Mouse (Mus musculus) embryo, embryonic 11.5 days (tissue): Measurements from ENCODE around the gene Ptprj.
A peak's percentile ranks its signal among the peaks of the same experiment; 100 is the strongest.

Experiments
- DNase-seq: peaks from one replicate; pipeline ENCODE4 v3.0.0-alpha.2; 2012; ENCODE audit warnings: low read depth, low spot score

The Ptprj gene

GRCm38 (mm10) chr2:90580236-90581005 lies at the start of gene Ptprj:
Ptprj (minus strand) TSS chr2:90580647.
- DNase-seq, result no peak

- no peak for DNase-seq
These were observed 49.1 kb upstream of the Ptprj start for GRCm38 (mm10) chr2:90629552-90629951.

GRCm38 (mm10) chr2:90628261-90628660 lies 47.8 kb upstream of the Ptprj start:
- no peak for DNase-seq

GRCm38 (mm10) chr2:90624920-90625319 lies 44.5 kb upstream of the Ptprj start:
- peak; percentile 32 for DNase-seq

- DNase-seq, result no peak
These were observed 43.9 kb upstream of the Ptprj start for GRCm38 (mm10) chr2:90624339-90624738.

GRCm38 (mm10) chr2:90620815-90621214 lies 40.4 kb upstream of the Ptprj start:
- no peak for DNase-seq

- no peak for DNase-seq
These were observed 39.2 kb upstream of the Ptprj start for GRCm38 (mm10) chr2:90619648-90620047.

GRCm38 (mm10) chr2:90614651-90615171 lies 34.3 kb upstream of the Ptprj start:
- no peak for DNase-seq

GRCm38 (mm10) chr2:90613591-90613990 lies 33.1 kb upstream of the Ptprj start:
- no peak for DNase-seq

GRCm38 (mm10) chr2:90613006-90613405 lies 32.6 kb upstream of the Ptprj start:
- DNase-seq, result no peak

- no peak for DNase-seq
These were observed 31.6 kb upstream of the Ptprj start for GRCm38 (mm10) chr2:90611959-90612571.

GRCm38 (mm10) chr2:90601056-90601455 lies 20.6 kb upstream of the Ptprj start:
- no peak for DNase-seq

GRCm38 (mm10) chr2:90588141-90588540 lies 7.7 kb upstream of the Ptprj start:
- DNase-seq, result no peak

- no peak for DNase-seq
These were observed 4.1 kb upstream of the Ptprj start for GRCm38 (mm10) chr2:90584506-90584905.

GRCm38 (mm10) chr2:90583628-90584131 lies 3.2 kb upstream of the Ptprj start:
- DNase-seq, result no peak

- DNase-seq, result no peak
These were observed 2.4 kb upstream of the Ptprj start for GRCm38 (mm10) chr2:90582814-90583213.

GRCm38 (mm10) chr2:90582311-90582710 lies 1.9 kb upstream of the Ptprj start:
- DNase-seq, result no peak

GRCm38 (mm10) chr2:90581796-90582125 lies 1.3 kb upstream of the Ptprj start:
- no peak for DNase-seq

- no peak for DNase-seq
These were observed 754 bp upstream of the Ptprj start for GRCm38 (mm10) chr2:90581006-90581795.

- no peak for DNase-seq
These were observed 665 bp downstream of the Ptprj start for GRCm38 (mm10) chr2:90579728-90580235.

- no peak for DNase-seq
These were observed 1.3 kb downstream of the Ptprj start for GRCm38 (mm10) chr2:90579038-90579727.
